Mouse (Mus musculus): ENCODE data around the gene Tmem42. TPM values are rescaled to one million over a fixed set of nuclear protein-coding genes. Genes with fewer than 3 reads are reported as not detected.

Tmem42 gene
- 44.5 and 46.6 TPM in 2 replicates for polyA plus RNA-seq (2021; fragmentation: Nextera tagmentation)
- long read RNA-seq, experiment 1, transcript Tmem42-201 (3 exons, 1,041 nt): major isoform, 38 of 46 reads
- long read RNA-seq, experiment 1, partial matches to known transcripts: 2 of 46 reads
- long read RNA-seq, experiment 1, other reads (novel, unspliced or antisense): 6 of 46 reads
- long read RNA-seq, experiment 2, transcript Tmem42-201 (3 exons, 1,041 nt): major isoform, 33 of 34 reads
- long read RNA-seq, experiment 2, partial matches to known transcripts: 0 of 34 reads
- long read RNA-seq, experiment 2, other reads (novel, unspliced or antisense): 1 of 34 reads

GRCm38 (mm10) chr9:123020995-123021631 lies at the start of gene Tmem42:
Gene Tmem42 (plus strand): TSS chr9:123021326.

GRCm38 (mm10) chr9:123034426-123034825 lies 13.3 kb downstream of the Tmem42 start, which contains the start of gene Tgm4:
Gene Tgm4 (plus strand): TSS chr9:123034726.

Other genes with a start within 250 kb of the Tmem42 start
- gene Tcaim, start 215.8 kb upstream of the Tmem42 start, polyA plus RNA-seq (2021; fragmentation: Nextera tagmentation): 11.4 and 11.7 TPM in 2 replicates
- gene Gm35549, start 177.3 kb upstream of the Tmem42 start, polyA plus RNA-seq (2021; fragmentation: Nextera tagmentation): 0.50 TPM in 1 of 2 replicates, not detected in the other
- gene Zfp445, start 155.3 kb upstream of the Tmem42 start, polyA plus RNA-seq (2021; fragmentation: Nextera tagmentation): 12.5 and 17.8 TPM in 2 replicates
- 0.10 and 0.24 TPM in 2 replicates for gene Zkscan7, start 135.6 kb upstream of the Tmem42 start, polyA plus RNA-seq (2021; fragmentation: Nextera tagmentation)
- gene Zfp105, start 98.3 kb upstream of the Tmem42 start, polyA plus RNA-seq (2021; fragmentation: Nextera tagmentation): 4.4 and 4.9 TPM in 2 replicates
- gene 1110059G10Rik, start 70.3 kb upstream of the Tmem42 start, polyA plus RNA-seq (2021; fragmentation: Nextera tagmentation): 17.5 and 18.8 TPM in 2 replicates
- 0.16 and 0.18 TPM in 2 replicates for gene Kif15, start 70.3 kb upstream of the Tmem42 start, polyA plus RNA-seq (2021; fragmentation: Nextera tagmentation)
- gene Tgm4, start 13.4 kb downstream of the Tmem42 start, polyA plus RNA-seq (2021; fragmentation: Nextera tagmentation): 0.29 and 0.43 TPM in 2 replicates
- gene Zdhhc3, start 91.9 kb downstream of the Tmem42 start, polyA plus RNA-seq (2021; fragmentation: Nextera tagmentation): 56.5 and 67.5 TPM in 2 replicates
- 72.1 and 73.4 TPM in 2 replicates for gene Exosc7, start 91.9 kb downstream of the Tmem42 start, polyA plus RNA-seq (2021; fragmentation: Nextera tagmentation)
- gene Clec3b, start 129.6 kb downstream of the Tmem42 start, polyA plus RNA-seq (2021; fragmentation: Nextera tagmentation): not detected in 2 replicates
- 0.05 and 0.10 TPM in 2 replicates for gene Cdcp1, start 194.7 kb downstream of the Tmem42 start, polyA plus RNA-seq (2021; fragmentation: Nextera tagmentation)
- 14.1 and 21.1 TPM in 2 replicates for gene Tmem158, start 239.4 kb downstream of the Tmem42 start, polyA plus RNA-seq (2021; fragmentation: Nextera tagmentation)